Mouse (Mus musculus) heart, adult 2 months (tissue): ENCODE measurements around the gene C1ql1.

Experiments used
- CTCF ChIP-seq: fragments of 200-600 bp; IDR thresholded peaks from 2 replicates; pipeline ENCODE4 v1.8.1; 2022; ENCODE audit warnings: antibody characterized with exemption, mild to moderate bottlenecking, moderate library complexity
- EP300 ChIP-seq: fragments of 200-500 bp; IDR thresholded peaks from 2 replicates; pipeline ENCODE4 v1.6.1; 2011; ENCODE audit warnings: low read depth, low read length, control low read depth; ENCODE audit not compliant: insufficient read depth
- POLR2A ChIP-seq: fragments of 200-500 bp; IDR thresholded peaks from 2 replicates; pipeline ENCODE4 v1.6.1; 2011; ENCODE audit warnings: mild to moderate bottlenecking, low read depth, low read length, control low read depth; ENCODE audit not compliant: insufficient read depth

GRCm38 (mm10) chr11:102945306-102946264 lies 903 bp downstream of the C1ql1 start:
- TF ChIP-seq CTCF (no peak), POLR2A (no peak), EP300 (no peak)
